Mouse (Mus musculus) stomach, postnatal 0 days (tissue): ENCODE data around the gene Pde6d. TPM values are rescaled to one million over a fixed set of nuclear protein-coding genes. Genes with fewer than 3 reads are reported as not detected.

Experiments
- ATAC-seq: fragments of 200-750 bp; cut with Nextera tagmentation; 2 replicates; pipeline ENCODE4 v1.8.0; 2017; ENCODE audit not compliant: low FRiP score, low TSS enrichment
- DNase-seq: peaks from one replicate; pipeline ENCODE4 v3.0.0-alpha.2; 2016; ENCODE audit warnings: low spot score
- H3K27ac ChIP-seq: fragments of 300-500 bp; sonication (generic); replicated peaks from 2 replicates; pipeline ENCODE4 v1.5.1; 2014; ENCODE audit warnings: mild to moderate bottlenecking, control low read depth
- H3K27me3 ChIP-seq: fragments of 300-500 bp; sonication (generic); 2 replicates; pipeline ENCODE4 v1.6.1; 2014; ENCODE audit warnings: low read length; ENCODE audit not compliant: control insufficient read depth, insufficient read depth
- H3K36me3 ChIP-seq: fragments of 300-500 bp; sonication (generic); 2 replicates; pipeline ENCODE4 v1.6.1; 2014; ENCODE audit warnings: low read length, mixed read lengths; ENCODE audit not compliant: control insufficient read depth, insufficient read depth
- H3K4me1 ChIP-seq: fragments of 300-500 bp; sonication (generic); replicated peaks from 2 replicates; pipeline ENCODE4 v1.6.1; 2014; ENCODE audit warnings: antibody characterized with exemption; ENCODE audit not compliant: control insufficient read depth, insufficient read depth
- H3K4me2 ChIP-seq: fragments of 300-500 bp; sonication (generic); replicated peaks from 2 replicates; pipeline ENCODE4 v1.6.1; 2014; ENCODE audit warnings: low read depth, mild to moderate bottlenecking, control low read depth, moderate library complexity
- H3K4me3 ChIP-seq: fragments of 300-500 bp; sonication (generic); 2 replicates; pipeline ENCODE4 v1.5.1; 2014; ENCODE audit warnings: low read depth, low read length, control low read depth
- H3K9ac ChIP-seq: fragments of 300-500 bp; sonication (generic); 2 replicates; pipeline ENCODE4 v1.6.1; 2014; ENCODE audit warnings: mild to moderate bottlenecking, low read length, control low read depth, mixed read lengths
- H3K9me3 ChIP-seq: fragments of 300-500 bp; sonication (generic); 2 replicates; pipeline ENCODE4 v1.6.1; 2016; ENCODE audit warnings: low read length; ENCODE audit not compliant: control insufficient read depth
- CTCF ChIP-seq: IDR thresholded peaks from 2 replicates; pipeline ENCODE4 v1.5.1; 2016; ENCODE audit warnings: antibody characterized with exemption, low read depth, mild to moderate bottlenecking, moderate library complexity
- EP300 ChIP-seq: optimal IDR thresholded peaks from 2 replicates; pipeline ENCODE3; 2016; ENCODE audit warnings: antibody characterized with exemption
- WGBS: fragments of 180-500 bp; shearing (Covaris S2); extraction: QIAGEN DNeasy Blood & Tissue Kit; methylation state at CpG from one replicate; pipeline ENCODE4 v1.1.7; 2014; 5-methylcytosine and 5-hydroxymethylcytosine counted together
- polyA plus RNA-seq: library from polyadenylated mRNA; unstranded; fragments of >200 nt; fragmentation: Nextera tagmentation; extraction: Ambion mirVana; gene quantifications from 2 replicates; pipeline ENCODE4 v1.2.1, GENCODE M21; 2015

The Pde6d gene
- polyA plus RNA-seq, 1 experiment from 2014 or later = 33.6 TPM

DNA sequence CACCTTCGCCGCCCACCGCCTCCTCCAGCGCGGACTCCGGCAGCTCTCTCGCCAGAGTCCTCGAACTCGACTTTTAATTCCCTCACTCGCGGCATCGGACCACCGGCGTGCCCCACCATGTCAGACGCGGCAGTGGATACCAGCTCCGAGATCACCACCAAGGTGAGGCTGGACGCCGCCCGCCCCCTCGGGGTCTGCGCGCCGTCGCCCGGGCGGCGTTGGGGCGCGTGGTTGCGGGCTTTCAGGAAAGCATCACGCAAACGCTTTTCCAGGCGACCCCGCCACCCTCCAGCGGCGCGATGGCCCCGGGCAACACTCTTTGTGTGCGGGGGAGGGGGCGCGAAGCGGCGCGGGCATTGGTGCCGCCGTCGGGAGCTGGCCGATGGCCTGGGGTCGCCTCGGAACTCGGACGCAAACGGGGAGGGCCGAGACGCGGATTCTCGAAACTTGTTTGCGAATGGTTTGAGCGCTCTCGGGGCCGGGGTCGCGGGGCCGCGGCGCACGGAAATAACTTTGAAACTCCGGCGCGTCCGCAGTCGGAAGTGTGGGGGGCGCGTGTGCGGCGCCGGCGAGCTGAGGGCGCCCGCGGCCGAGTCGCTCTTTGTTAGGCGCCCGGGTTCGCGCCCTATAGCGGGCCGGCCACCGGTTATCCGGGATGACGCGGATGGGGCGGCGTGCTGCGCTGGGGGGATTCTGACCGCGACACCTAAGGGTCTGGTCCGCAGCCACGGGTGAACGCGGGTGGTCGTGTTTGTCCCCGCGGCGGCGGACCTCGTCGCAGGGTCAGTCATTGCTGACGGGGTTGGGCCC lies 55.4 kb downstream of the Pde6d start:
- Histone ChIP-seq H3K27ac (peak overlapping the region; percentile 97), H3K4me1 (peaks cover 8% of the 10 kb centered on the region), H3K4me3 (peak overlapping the region; percentile 98), H3K9ac (peak overlapping the region; percentile 100), H3K9me3 (no peaks in the 10 kb centered on the region), H3K36me3 (peaks cover 9% of the 10 kb centered on the region; the same call in 1 of the 2 replicates), H3K27me3 (no peaks in the 10 kb centered on the region), H3K4me2 (peak overlapping the region; percentile 82)
- DNase-seq (peak; percentile 47), ATAC-seq (no peak)
- WGBS = under 1% methylated on average over 104 of the region's 111 CpGs
- TF ChIP-seq EP300 = no peak
- no peak for TF ChIP-seq CTCF

DNA sequence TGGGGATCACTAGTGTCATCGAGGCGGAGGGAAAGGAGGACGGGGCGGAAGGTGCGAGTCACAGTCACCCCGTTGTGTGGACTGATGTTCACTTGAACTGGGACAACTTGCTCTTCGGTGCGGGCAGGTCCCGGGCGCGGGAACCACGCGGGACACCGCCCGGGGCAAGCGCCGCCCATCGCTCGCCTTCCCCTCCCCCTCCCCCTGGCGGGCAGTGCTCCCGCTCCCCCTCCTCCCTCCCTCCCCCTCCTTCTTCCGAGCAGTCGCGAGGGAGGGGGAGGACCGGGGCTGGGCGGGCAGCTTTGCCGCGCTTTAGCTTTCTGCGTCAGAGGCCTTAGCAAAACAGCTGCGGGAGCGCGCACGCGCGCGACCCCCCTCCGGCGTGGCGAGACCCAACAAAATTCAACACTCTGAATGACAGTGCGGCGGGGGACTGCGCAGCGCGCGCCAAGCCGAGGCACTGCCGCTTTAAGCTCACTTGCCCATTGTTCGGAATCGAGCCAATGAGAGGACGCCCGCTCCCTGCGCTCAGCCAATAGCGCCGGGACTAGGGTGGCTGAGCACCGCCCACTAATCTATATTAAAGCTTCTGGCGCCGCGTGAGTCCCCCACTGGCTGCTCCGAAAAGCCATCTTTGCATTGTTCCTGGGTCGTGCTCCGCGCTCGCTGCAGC lies 56.2 kb downstream of the Pde6d start, which contains the start of gene Ptma:
TSS of gene Ptma (plus strand) at position 611 of the 673 bp plus-strand sequence.
- Histone ChIP-seq H3K9ac (peak within 1 kb of the TSS; percentile 100), H3K4me3 (peak within 1 kb of the TSS; percentile 98), H3K4me1 (peaks cover 4% of the 10 kb centered on the region), H3K36me3 (peaks cover 9% of the 10 kb centered on the region; the same call in 1 of the 2 replicates), H3K4me2 (peak within 1 kb of the TSS; percentile 88), H3K9me3 (no peaks in the 10 kb centered on the region), H3K27me3 (no peaks in the 10 kb centered on the region), H3K27ac (peak within 1 kb of the TSS; percentile 100)
- no peak; the same call in none of the 2 replicates for TF ChIP-seq CTCF
- TF ChIP-seq EP300 = no peak
- DNase-seq (peak; percentile 97), ATAC-seq (peak; percentile 92)
- WGBS = under 1% methylated on average over 51 of the region's 63 CpGs

DNA sequence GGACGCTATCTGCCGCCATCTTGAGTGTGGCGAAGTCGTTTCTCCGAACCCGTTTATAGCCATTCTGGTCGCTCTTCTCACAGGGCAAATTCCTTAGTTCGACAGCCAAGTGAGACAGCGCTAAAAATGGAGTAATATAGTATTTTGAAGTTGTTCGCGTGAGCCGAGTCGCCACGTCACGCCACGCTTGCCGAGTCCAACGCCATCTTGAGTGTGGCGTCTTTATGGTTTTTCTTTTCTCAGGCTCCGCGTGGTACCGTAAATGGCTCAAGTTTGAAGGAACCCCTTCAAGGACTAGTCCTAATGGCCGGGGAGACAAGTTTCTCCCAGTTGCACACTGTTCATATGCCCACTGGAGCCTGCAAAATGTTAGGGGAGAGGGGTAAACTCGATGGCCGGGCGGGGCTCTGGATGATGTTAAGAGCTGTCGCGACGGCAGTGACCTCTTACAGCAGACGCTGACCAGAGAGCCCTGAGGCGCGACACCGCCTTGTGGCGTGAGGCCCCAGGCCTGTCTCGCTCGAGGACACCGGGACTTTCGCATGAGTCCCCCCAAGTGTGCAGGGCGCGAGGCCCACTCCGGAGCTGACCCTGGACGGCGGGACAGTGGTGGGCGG lies 56.8 kb downstream of the Pde6d start:
- no peak for TF ChIP-seq EP300
- TF ChIP-seq CTCF = no peak
- peak; percentile 13 for ATAC-seq
- Histone ChIP-seq H3K4me3 (peak overlapping the region; percentile 49), H3K4me2 (peak overlapping the region; percentile 88), H3K9me3 (no peaks in the 10 kb centered on the region), H3K9ac (peak overlapping the region; percentile 81), H3K4me1 (peaks cover 4% of the 10 kb centered on the region), H3K36me3 (peaks cover 7% of the 10 kb centered on the region; the same call in 1 of the 2 replicates), H3K27ac (peak overlapping the region; percentile 100), H3K27me3 (no peaks in the 10 kb centered on the region)
- under 1% methylated on average over 44 of the region's 44 CpGs for WGBS
- DNase-seq = peak; percentile 77

DNA sequence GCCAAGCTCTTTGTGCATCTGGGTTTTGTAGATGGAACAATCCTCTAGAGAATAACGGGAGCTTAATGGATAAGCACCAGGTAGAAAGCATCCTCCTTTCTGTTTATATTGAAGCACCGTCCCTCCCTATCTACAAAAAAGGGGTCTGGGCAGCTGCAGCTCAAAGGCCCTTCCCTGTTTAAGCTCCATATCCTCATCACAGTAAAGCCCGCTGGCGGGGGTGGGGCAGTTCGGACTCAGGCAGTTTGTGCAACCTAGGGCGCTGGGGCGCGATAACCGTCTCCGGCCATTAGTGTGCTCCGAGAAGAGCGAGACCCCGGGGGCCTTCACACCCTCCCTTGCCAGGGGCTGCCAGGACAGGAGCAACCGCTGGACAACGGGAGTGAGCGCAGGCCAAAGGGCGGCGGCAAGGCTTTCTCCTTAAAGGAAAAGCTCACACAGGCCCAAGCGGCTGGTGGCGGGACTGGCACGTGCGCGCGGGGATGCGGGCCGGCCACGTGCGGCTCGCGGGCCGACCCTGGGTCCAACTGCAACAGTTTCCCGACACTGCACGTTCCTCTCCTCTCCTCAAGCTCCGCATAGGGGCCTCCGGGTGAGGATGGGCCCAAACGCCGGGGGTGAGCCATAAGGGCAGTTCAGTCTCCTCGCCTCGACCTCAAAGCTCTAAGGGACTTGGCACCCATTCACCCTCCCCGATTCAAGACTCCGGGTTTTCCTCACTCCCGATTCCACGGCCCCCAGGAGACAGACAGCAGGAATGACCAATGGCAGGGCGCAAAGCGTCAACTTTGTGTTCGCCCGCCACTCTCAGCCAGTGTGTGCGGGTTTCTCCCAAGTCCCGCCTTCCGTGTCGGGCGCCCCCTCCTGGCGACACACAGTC lies 57.6 kb downstream of the Pde6d start:
- whole genome bisulfite sequencing = 2% methylated on average over 53 of the region's 53 CpGs
- peaks cover 6% of the 10 kb centered on the region; the same call in 1 of the 2 replicates for H3K36me3 ChIP-seq
- peak; percentile 99 for DNase-seq
- H3K4me1 ChIP-seq = peaks cover 4% of the 10 kb centered on the region
- H3K9ac ChIP-seq = peak overlapping the region; percentile 81
- peak overlapping the region; percentile 49 for H3K4me3 ChIP-seq
- H3K9me3 ChIP-seq = no peaks in the 10 kb centered on the region
- H3K27me3 ChIP-seq = no peaks in the 10 kb centered on the region
- ATAC-seq = peak; percentile 80
- peak overlapping the region; percentile 88 for H3K4me2 ChIP-seq
- TF ChIP-seq EP300 (peak; percentile 68), CTCF (peak; percentile 99)
- H3K27ac ChIP-seq = peak overlapping the region; percentile 100
